Mouse (Mus musculus): ENCODE results near the gene Trak1. TPM values are rescaled to one million over a fixed set of nuclear protein-coding genes. Genes with fewer than 3 reads are reported as not detected.

The Trak1 gene
- total and polyA plus RNA-seq, 3 experiments = 8.2 to 28.6 (median 18.1) TPM

DNA sequence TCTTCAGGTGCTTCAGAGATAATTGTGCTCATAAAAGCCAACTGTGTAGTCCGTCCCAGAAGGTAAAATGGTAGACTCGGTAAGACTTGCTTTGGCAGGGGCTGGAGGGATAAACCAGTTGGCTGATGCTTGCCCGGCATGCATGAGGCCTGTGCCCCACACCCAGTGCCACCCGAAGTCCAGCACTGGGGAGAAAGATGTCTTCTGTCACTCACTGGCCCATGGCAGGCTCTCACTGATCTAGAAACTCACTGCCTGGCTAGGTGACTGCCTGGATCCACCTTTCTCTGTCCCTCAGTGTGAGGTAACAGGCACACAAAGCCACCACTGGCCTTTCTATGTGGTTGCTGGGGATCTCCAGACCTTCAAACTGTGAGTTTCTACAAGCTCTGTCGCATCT lies 36.3 kb downstream of the Trak1 start:
- Histone ChIP-seq H3K9me3 (replicated peaks; ENCODE audit: low read length) (no peaks in the 10 kb centered on the region), H3K36me3 (replicated peaks in 1 of 2; ENCODE audit: control insufficient read depth in 1 of 2, insufficient read depth in 1 of 2, low read length in 1 of 2) (peaks cover under 1 to 23% of the 10 kb centered on the region in 2 experiments), H3K4me2 (ENCODE audit: insufficient read depth, low read depth, poor library complexity, severe bottlenecking) (no peak overlapping the region), H3K4me1 (ENCODE audit: control insufficient read depth in 1 of 2, insufficient read depth in 2 of 2) (peaks cover 6 to 67% of the 10 kb centered on the region in 2 experiments), H3K27me3 (replicated peaks) (no peaks in the 10 kb centered on the region), H3K27ac (ENCODE audit: insufficient read depth, low read depth) (no peak overlapping the region), H3K79me2 (replicated peaks; ENCODE audit: control insufficient read depth, extremely low read depth, insufficient read depth, poor library complexity, severe bottlenecking) (peaks cover 2% of the 10 kb centered on the region), H3K9ac (ENCODE audit: insufficient read depth, low read depth) (no peak overlapping the region), H3K4me3 (replicated peaks in 1 of 3; ENCODE audit: low read depth in 2 of 3, low read length in 2 of 3, poor library complexity in 1 of 3) (no peak overlapping the region)
- DNase-seq (ENCODE audit: extremely low read depth) = no peak
- in situ Hi-C loops (cut with MboI; ENCODE audit: low pct_ligation_motif_present, low pct_unique_long_range_greater_than_20kb, low sequenced_read_pairs) (no loop called here), dilution Hi-C loops (cut with MboI; ENCODE audit: extremely low pct_ligation_motif_present, extremely low pct_unique_long_range_greater_than_20kb, low sequenced_read_pairs) (no loop called here)
- no peak for TF ChIP-seq IRF4 (IDR thresholded peaks at IDR 0.05; ENCODE audit: low read depth, low read length)
- no peak for TF ChIP-seq CTCF (conservative IDR thresholded peaks at IDR 0.05 in 1 of 2, IDR thresholded peaks at IDR 0.05 in 1 of 2; ENCODE audit: low read depth in 2 of 2, low read length in 2 of 2)
- TF ChIP-seq MAZ (IDR thresholded peaks at IDR 0.05; ENCODE audit: low read depth, low read length) = no peak
- no peak for TF ChIP-seq ELF1 (IDR thresholded peaks at IDR 0.05; ENCODE audit: low read depth, low read length)
- no peak for TF ChIP-seq EP300 (IDR thresholded peaks at IDR 0.05; ENCODE audit: low read length)
- TF ChIP-seq MYC (IDR thresholded peaks at IDR 0.05; ENCODE audit: low read depth, low read length) = no peak
- no peak for TF ChIP-seq ZMIZ1 (IDR thresholded peaks at IDR 0.05; ENCODE audit: low read depth, low read length)
- TF ChIP-seq NELFE (IDR thresholded peaks at IDR 0.05; ENCODE audit: low read depth, low read length) = no peak
- TF ChIP-seq ETS1 (conservative IDR thresholded peaks at IDR 0.05; ENCODE audit: low read depth, low read length) = no peak
- TF ChIP-seq TBP (conservative IDR thresholded peaks at IDR 0.05; ENCODE audit: low read depth, low read length) = no peak

DNA sequence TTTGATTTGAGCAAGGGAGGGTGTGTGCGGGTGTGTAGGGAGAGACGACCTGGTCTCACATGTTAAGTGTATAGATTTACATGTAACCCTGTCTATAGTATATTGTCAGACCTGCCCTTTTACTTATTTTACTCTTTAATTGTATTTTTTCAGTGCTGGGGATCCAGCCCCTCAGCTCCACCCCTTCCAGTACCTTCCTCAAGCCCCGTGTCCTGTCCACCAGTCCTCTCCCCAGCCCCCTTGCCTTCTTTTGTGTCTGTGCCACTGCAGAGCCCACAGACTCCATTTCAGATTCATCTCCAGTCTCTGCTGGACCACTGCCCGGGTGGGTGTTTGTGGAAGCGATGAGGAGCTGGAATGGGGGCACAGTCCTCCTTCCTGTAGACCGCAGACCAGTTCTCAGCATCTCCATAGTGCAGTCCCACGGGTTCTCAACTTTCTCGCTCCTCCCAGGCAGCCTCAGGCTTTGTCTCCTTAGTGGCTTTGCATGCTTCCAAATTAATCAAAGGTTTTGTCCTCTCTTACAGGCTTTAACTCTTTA lies 37.1 kb downstream of the Trak1 start:
- DNase-seq (ENCODE audit: extremely low read depth) = no peak
- no peak overlapping the region for H3K4me3 ChIP-seq (replicated peaks in 1 of 3; ENCODE audit: low read depth in 2 of 3, low read length in 2 of 3, poor library complexity in 1 of 3)
- peaks cover 6 to 67% of the 10 kb centered on the region in 2 experiments for H3K4me1 ChIP-seq (ENCODE audit: control insufficient read depth in 1 of 2, insufficient read depth in 2 of 2)
- H3K27ac ChIP-seq (ENCODE audit: insufficient read depth, low read depth) = no peak overlapping the region
- H3K36me3 ChIP-seq (replicated peaks in 1 of 2; ENCODE audit: control insufficient read depth in 1 of 2, insufficient read depth in 1 of 2, low read length in 1 of 2) = peaks cover 0 to 21% of the 10 kb centered on the region in 2 experiments
- in situ Hi-C loops (cut with MboI; ENCODE audit: low pct_ligation_motif_present, low pct_unique_long_range_greater_than_20kb, low sequenced_read_pairs) = no loop called here
- no peak for TF ChIP-seq CHD2 (IDR thresholded peaks at IDR 0.05; ENCODE audit: low read length)
- no peak for TF ChIP-seq RCOR1 (conservative IDR thresholded peaks at IDR 0.05; ENCODE audit: low read depth, low read length)
- no peak for TF ChIP-seq IRF4 (IDR thresholded peaks at IDR 0.05; ENCODE audit: low read depth, low read length)
- TF ChIP-seq RAD21 (IDR thresholded peaks at IDR 0.05; ENCODE audit: low read depth, low read length) = no peak
- TF ChIP-seq USF2 (conservative IDR thresholded peaks at IDR 0.05; ENCODE audit: low read depth, low read length) = no peak
- no peak for TF ChIP-seq USF1 (IDR thresholded peaks at IDR 0.05; ENCODE audit: low read depth, low read length)
- TF ChIP-seq MYC (IDR thresholded peaks at IDR 0.05; ENCODE audit: low read depth, low read length) = no peak
- TF ChIP-seq JUND (conservative IDR thresholded peaks at IDR 0.05; ENCODE audit: low read depth, low read length) = no peak
- TF ChIP-seq KAT2A (IDR thresholded peaks at IDR 0.05; ENCODE audit: insufficient replicate concordance, low read length) = no peak
- no peak for TF ChIP-seq CHD1 (IDR thresholded peaks at IDR 0.05; ENCODE audit: low read depth, low read length)
- no peak for TF ChIP-seq POLR2A (IDR thresholded peaks at IDR 0.05; ENCODE audit: low read depth, low read length)
- no peak for TF ChIP-seq SMC3 (IDR thresholded peaks at IDR 0.05; ENCODE audit: low read depth, low read length)
- TF ChIP-seq E2F4 (IDR thresholded peaks at IDR 0.05; ENCODE audit: insufficient replicate concordance, low read depth, low read length) = no peak
- no peak for TF ChIP-seq MAZ (IDR thresholded peaks at IDR 0.05; ENCODE audit: low read depth, low read length)
- TF ChIP-seq ZC3H11A (IDR thresholded peaks at IDR 0.05; ENCODE audit: low read depth, low read length) = no peak
- TF ChIP-seq UBTF (IDR thresholded peaks at IDR 0.05; ENCODE audit: low read depth, low read length) = no peak
- TF ChIP-seq JUN (IDR thresholded peaks at IDR 0.05; ENCODE audit: insufficient read depth, low read depth, low read length) = no peak
- TF ChIP-seq EP300 (IDR thresholded peaks at IDR 0.05; ENCODE audit: low read length) = no peak
- TF ChIP-seq BHLHE40 (IDR thresholded peaks at IDR 0.05; ENCODE audit: low read depth, low read length) = no peak
- no peak for TF ChIP-seq CTCF (conservative IDR thresholded peaks at IDR 0.05 in 1 of 2, IDR thresholded peaks at IDR 0.05 in 1 of 2; ENCODE audit: low read depth in 2 of 2, low read length in 2 of 2)
- dilution Hi-C loops (cut with MboI; ENCODE audit: extremely low pct_ligation_motif_present, extremely low pct_unique_long_range_greater_than_20kb, low sequenced_read_pairs) = no loop called here
- H3K27me3 ChIP-seq (replicated peaks) = no peaks in the 10 kb centered on the region
- H3K79me2 ChIP-seq (replicated peaks; ENCODE audit: control insufficient read depth, extremely low read depth, insufficient read depth, poor library complexity, severe bottlenecking) = no peaks in the 10 kb centered on the region; the same call in 1 of the 2 replicates
- H3K9me3 ChIP-seq (replicated peaks; ENCODE audit: low read length) = no peaks in the 10 kb centered on the region
- no peak overlapping the region for H3K4me2 ChIP-seq (ENCODE audit: insufficient read depth, low read depth, poor library complexity, severe bottlenecking)
- H3K9ac ChIP-seq (ENCODE audit: insufficient read depth, low read depth) = no peak overlapping the region
